Mouse (Mus musculus) small intestine, adult 2 months (tissue): ENCODE measurements around the gene Tspan13.

Source experiments
- CTCF ChIP-seq: fragments of 200-500 bp; IDR thresholded peaks from 2 replicates; pipeline ENCODE4 v1.5.1; 2012; ENCODE audit warnings: low read depth, mild to moderate bottlenecking, control low read depth, inconsistent platforms, low read length, moderate library complexity, mixed read lengths; ENCODE audit not compliant: insufficient replicate concordance, insufficient read length; ENCODE audit errors: extremely low read depth
- POLR2A ChIP-seq: fragments of 200-500 bp; IDR thresholded peaks from 2 replicates; pipeline ENCODE4 v1.6.1; 2012; ENCODE audit warnings: low read depth, mild to moderate bottlenecking, control low read depth, inconsistent platforms, low read length, moderate library complexity

DNA sequence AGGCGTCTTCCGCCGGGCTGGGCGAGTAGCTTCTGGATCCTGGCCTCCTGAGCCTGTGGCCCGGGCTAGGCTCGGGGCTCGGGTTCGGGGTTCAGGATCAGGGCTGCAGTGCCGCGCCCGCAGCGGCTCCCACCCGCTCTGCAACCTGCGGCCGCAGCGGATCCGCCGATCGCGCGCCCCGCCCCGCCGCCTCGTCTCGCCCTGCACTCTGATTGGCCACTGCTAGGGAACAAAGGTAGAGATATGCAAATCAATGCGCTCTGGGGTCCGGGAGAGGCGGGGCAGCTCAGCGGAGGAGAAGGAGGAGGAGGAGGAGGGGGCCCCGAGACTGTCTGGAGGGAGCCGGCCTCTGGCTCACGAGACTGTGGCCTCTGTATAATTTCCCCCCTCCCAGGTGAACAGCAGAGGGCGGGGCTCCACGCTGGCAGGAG lies at the start of gene Tspan13:
- no peak for TF ChIP-seq CTCF
- peak; percentile 96 for TF ChIP-seq POLR2A
